Mouse (Mus musculus): ENCODE results near the gene Ino80b.

- TF ChIP-seq MAFK (IDR thresholded peaks at IDR 0.05; ENCODE audit: insufficient read depth, low read depth, low read length) (no peak), ZNF384 (IDR thresholded peaks at IDR 0.05; ENCODE audit: low read depth, low read length) (no peak), ZC3H11A (IDR thresholded peaks at IDR 0.05; ENCODE audit: borderline replicate concordance, low read depth, low read length) (no peak)
Observed at GRCm38 (mm10) chr6:83083497-83083896, 41.7 kb downstream of the Ino80b start.

Measured in ES-E14 (cell line).